Mouse (Mus musculus): ENCODE data around the gene Pomgnt1.
A peak's percentile ranks its signal among the peaks of the same experiment; 100 is the strongest.

Pomgnt1 gene

GRCm38 (mm10) chr4:116173072-116173471, 49.4 kb downstream of the Pomgnt1 start, which contains the start of the genes 1700042G07Rik and Gm49337:
TSS of gene 1700042G07Rik (plus strand) at chr4:116173372.
TSS of gene Gm49337 (plus strand) at chr4:116173384.
- DNase-seq (ENCODE audit: low spot score in 2 of 2): no peak

GRCm38 (mm10) chr4:116173752-116174151, 50.1 kb downstream of the Pomgnt1 start:
- DNase-seq (ENCODE audit: low spot score in 2 of 2): no peak

GRCm38 (mm10) chr4:116174466-116175116, 51.0 kb downstream of the Pomgnt1 start:
- DNase-seq (ENCODE audit: low spot score in 2 of 2): no peak

GRCm38 (mm10) chr4:116175136-116175535, 51.5 kb downstream of the Pomgnt1 start:
- no peak for DNase-seq (ENCODE audit: low spot score in 2 of 2)

- no peak for DNase-seq (ENCODE audit: low spot score in 2 of 2)
These were observed 52.3 kb downstream of the Pomgnt1 start for GRCm38 (mm10) chr4:116175711-116176542.

GRCm38 (mm10) chr4:116176543-116176988, 52.9 kb downstream of the Pomgnt1 start:
- DNase-seq (ENCODE audit: low spot score in 2 of 2): peak; percentile 69 to 91

GRCm38 (mm10) chr4:116177140-116177539, 53.5 kb downstream of the Pomgnt1 start:
- DNase-seq (ENCODE audit: low spot score in 2 of 2): peak in 1 of 2 experiments; percentile 59

GRCm38 (mm10) chr4:116182079-116182478, 58.4 kb downstream of the Pomgnt1 start:
- DNase-seq (ENCODE audit: low spot score in 2 of 2): no peak

- DNase-seq (ENCODE audit: low spot score in 2 of 2): peak in 1 of 2 experiments; percentile 25
These were observed 59.1 kb downstream of the Pomgnt1 start for GRCm38 (mm10) chr4:116182745-116183144.

- DNase-seq (ENCODE audit: low spot score in 2 of 2): no peak
These were observed 61.4 kb downstream of the Pomgnt1 start for GRCm38 (mm10) chr4:116185083-116185482.

- DNase-seq (ENCODE audit: low spot score in 2 of 2): no peak
These were observed 68.7 kb downstream of the Pomgnt1 start for GRCm38 (mm10) chr4:116192286-116192835.

GRCm38 (mm10) chr4:116193583-116194383, 70.1 kb downstream of the Pomgnt1 start:
- DNase-seq (ENCODE audit: low spot score in 2 of 2): no peak

- no peak for DNase-seq (ENCODE audit: low spot score in 2 of 2)
These were observed 74.8 kb downstream of the Pomgnt1 start for GRCm38 (mm10) chr4:116198422-116198821.

GRCm38 (mm10) chr4:116204422-116204821, 80.8 kb downstream of the Pomgnt1 start:
- no peak for DNase-seq (ENCODE audit: low spot score in 2 of 2)

GRCm38 (mm10) chr4:116206531-116206930, 82.9 kb downstream of the Pomgnt1 start:
- no peak for DNase-seq (ENCODE audit: low spot score in 2 of 2)

GRCm38 (mm10) chr4:116208891-116209290, 85.3 kb downstream of the Pomgnt1 start:
- DNase-seq (ENCODE audit: low spot score in 2 of 2): no peak
